Mouse (Mus musculus) spleen, embryonic (tissue): ENCODE results near the gene Rapsn.

ENCODE experiments used
- CTCF ChIA-PET: fragments of 350-600 bp; sonication (Branson Sonifier 250); formaldehyde crosslinking; loops from one replicate; lab custom pipeline; 2022; lab: Charles Lee

Rapsn gene

GRCm38 (mm10) chr2:91053181-91053933 is 17.9 kb downstream of the Rapsn start:
- CTCF ChIA-PET, result no interaction called here

GRCm38 (mm10) chr2:91053934-91054382 is 18.5 kb downstream of the Rapsn start, which contains the start of gene Psmc3:
Gene Psmc3 (plus strand): TSS chr2:91054009.
- CTCF ChIA-PET, result interaction anchor here (0.6 to 0.7 kb wide), 2 partner anchors 114 to 154 kb away, joined by 3 read pairs; no protein-coding TSS in a partner anchor

- CTCF ChIA-PET, result no interaction called here
These were observed 23.0 kb downstream of the Rapsn start for GRCm38 (mm10) chr2:91058435-91058834.

- CTCF ChIA-PET, result no interaction called here
These were observed 24.0 kb downstream of the Rapsn start for GRCm38 (mm10) chr2:91059376-91059775.

- CTCF ChIA-PET, result interaction anchor here (0.6 kb wide), 1 partner anchor 41 kb away, joined by 3 read pairs; no protein-coding TSS in a partner anchor
These were observed 25.3 kb downstream of the Rapsn start for GRCm38 (mm10) chr2:91060544-91061355.

- CTCF ChIA-PET, result no interaction called here
These were observed 26.5 kb downstream of the Rapsn start for GRCm38 (mm10) chr2:91061849-91062481.

- CTCF ChIA-PET, result no interaction called here
These were observed 27.6 kb downstream of the Rapsn start for GRCm38 (mm10) chr2:91062779-91063606.

GRCm38 (mm10) chr2:91064211-91064610 is 28.8 kb downstream of the Rapsn start:
- CTCF ChIA-PET, result interaction anchor here (0.7 kb wide), 1 partner anchor 1386 kb away, joined by 3 read pairs; no protein-coding TSS in a partner anchor

GRCm38 (mm10) chr2:91065544-91065943 is 30.1 kb downstream of the Rapsn start:
- CTCF ChIA-PET, result interaction anchor here (1.0 kb wide), 1 partner anchor 38 kb away, joined by 4 read pairs; no protein-coding TSS in a partner anchor

- CTCF ChIA-PET, result interaction anchor here (0.6 to 1.4 kb wide), 3 partner anchors 10 to 68 kb away, joined by 3 to 4 read pairs (median 3); no protein-coding TSS in a partner anchor
These were observed 31.0 kb downstream of the Rapsn start for GRCm38 (mm10) chr2:91066455-91066854.

GRCm38 (mm10) chr2:91068162-91068871 is 32.9 kb downstream of the Rapsn start:
- CTCF ChIA-PET, result no interaction called here

- CTCF ChIA-PET, result no interaction called here
These were observed 33.4 kb downstream of the Rapsn start for GRCm38 (mm10) chr2:91068872-91069165.

- CTCF ChIA-PET, result no interaction called here
These were observed 34.0 kb downstream of the Rapsn start for GRCm38 (mm10) chr2:91069306-91070000.

- CTCF ChIA-PET, result interaction anchor here (1.4 kb wide), 1 partner anchor 27 kb away, joined by 5 read pairs; no protein-coding TSS in a partner anchor
These were observed 34.8 kb downstream of the Rapsn start, which contains the start of gene Slc39a13 for GRCm38 (mm10) chr2:91070076-91070800. Gene Slc39a13 (minus strand): TSS chr2:91070417.

GRCm38 (mm10) chr2:91071059-91071458 is 35.6 kb downstream of the Rapsn start:
- CTCF ChIA-PET, result interaction anchor here (1.4 kb wide), 1 partner anchor 26 kb away, joined by 5 read pairs; no protein-coding TSS in a partner anchor

- CTCF ChIA-PET, result interaction anchor here (0.7 kb wide), 1 partner anchor 110 kb away, joined by 5 read pairs; no protein-coding TSS in a partner anchor
These were observed 36.7 kb downstream of the Rapsn start for GRCm38 (mm10) chr2:91072092-91072491.

- CTCF ChIA-PET, result interaction anchor here (0.8 kb wide), 1 partner anchor 161 kb away, joined by 6 read pairs; no protein-coding TSS in a partner anchor
These were observed 42.5 kb downstream of the Rapsn start for GRCm38 (mm10) chr2:91077957-91078313.

GRCm38 (mm10) chr2:91078314-91079025 is 43.0 kb downstream of the Rapsn start:
- CTCF ChIA-PET, result interaction anchor here (0.6 to 0.8 kb wide), 2 partner anchors 160 to 324 kb away, joined by 6 to 7 read pairs; no protein-coding TSS in a partner anchor
